Mouse (Mus musculus): ENCODE data around the gene Wdr19. TPM values are rescaled to one million over a fixed set of nuclear protein-coding genes. Genes with fewer than 3 reads are reported as not detected.
A peak's percentile ranks its signal among the peaks of the same experiment; 100 is the strongest.
"Not testable (repeated sequence)": the region's sequence is repeated elsewhere in the genome, so short reads cannot be mapped to it uniquely, and the experiment has no call there.

Gene Wdr19
- polyA plus RNA-seq, 1 experiment from 2014 or later: 9.3 TPM

DNA sequence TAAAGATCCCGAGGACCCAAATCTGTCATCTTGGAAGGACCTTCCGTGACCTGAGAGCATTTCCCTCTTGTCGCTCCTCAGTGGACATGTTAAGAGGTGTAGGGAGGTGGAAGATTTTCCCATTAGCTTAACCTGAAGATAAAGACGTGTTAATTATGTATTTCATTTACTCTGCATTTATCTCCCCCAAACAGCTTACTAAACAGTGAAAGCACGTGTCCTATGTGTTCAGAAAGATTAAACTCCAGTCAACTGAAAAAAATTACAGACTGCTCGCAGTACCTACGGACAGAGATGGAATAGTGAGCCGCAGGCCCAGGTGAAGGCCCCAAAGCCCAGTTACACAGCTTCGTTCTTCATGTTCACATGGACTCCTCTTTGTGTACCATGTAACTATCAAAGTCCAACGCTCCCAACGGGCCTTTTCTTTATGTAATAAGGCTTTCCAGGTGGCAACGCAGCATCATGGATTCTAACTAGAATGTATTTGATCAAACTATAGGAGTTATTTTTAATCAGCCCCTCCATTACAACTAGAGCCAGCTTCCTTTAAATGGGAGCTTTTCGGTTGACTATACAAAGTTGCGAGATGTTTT lies 58.5 kb downstream of the Wdr19 start:
- DNase-seq (ENCODE audit: low spot score): no peak
- H3K4me1 ChIP-seq (ENCODE audit: insufficient read depth, low read depth, low read length): no peaks in the 10 kb centered on the region
- no peak overlapping the region for H3K27ac ChIP-seq (ENCODE audit: low read length)
- ATAC-seq: no peak
- no peaks in the 10 kb centered on the region for H3K27me3 ChIP-seq (replicated peaks; ENCODE audit: insufficient read depth, low read length)
- no peak overlapping the region for H3K4me2 ChIP-seq (replicated peaks; ENCODE audit: low read depth, low read length)
- peaks cover 9% of the 10 kb centered on the region for H3K36me3 ChIP-seq (ENCODE audit: insufficient read depth, low read length)
- TF ChIP-seq CTCF (IDR thresholded peaks at IDR 0.05) (no peak), EP300 (IDR thresholded peaks at IDR 0.05) (no peak)
- H3K9ac ChIP-seq (replicated peaks; ENCODE audit: low read depth): no peak overlapping the region
- no peaks in the 10 kb centered on the region for H3K9me3 ChIP-seq (ENCODE audit: low read length)
- 90% methylated on average over 14 of the region's 14 CpGs for WGBS
- no peak overlapping the region for H3K4me3 ChIP-seq (ENCODE audit: low read depth, low read length)

GRCm38 (mm10) chr5:65273966-65274365 lies 74.5 kb downstream of the Wdr19 start:
- 69% methylated on average over 3 of the region's 3 CpGs for WGBS
- Histone ChIP-seq H3K27me3 (replicated peaks; ENCODE audit: insufficient read depth, low read length) (no peaks in the 10 kb centered on the region), H3K36me3 (ENCODE audit: insufficient read depth, low read length) (peaks cover 17% of the 10 kb centered on the region; the same call in 1 of the 2 replicates), H3K4me1 (ENCODE audit: insufficient read depth, low read depth, low read length) (no peaks in the 10 kb centered on the region), H3K4me3 (ENCODE audit: low read depth, low read length) (no peak overlapping the region), H3K9ac (replicated peaks; ENCODE audit: low read depth) (no peak overlapping the region), H3K4me2 (replicated peaks; ENCODE audit: low read depth, low read length) (no peak overlapping the region), H3K9me3 (ENCODE audit: low read length) (no peaks in the 10 kb centered on the region), H3K27ac (ENCODE audit: low read length) (no peak overlapping the region)
- ATAC-seq (no peak), DNase-seq (ENCODE audit: low spot score) (no peak)
- no peak for TF ChIP-seq CTCF (IDR thresholded peaks at IDR 0.05)
- TF ChIP-seq EP300 (IDR thresholded peaks at IDR 0.05): no peak

- TF ChIP-seq EP300 (IDR thresholded peaks at IDR 0.05) (peak; percentile 90), CTCF (IDR thresholded peaks at IDR 0.05) (no peak; the same call in 1 of the 2 replicates)
- Histone ChIP-seq H3K27ac (ENCODE audit: low read length) (peak overlapping the region; percentile 47; the same call in 1 of the 2 replicates), H3K4me2 (replicated peaks; ENCODE audit: low read depth, low read length) (no peak overlapping the region), H3K27me3 (replicated peaks; ENCODE audit: insufficient read depth, low read length) (no peaks in the 10 kb centered on the region), H3K9me3 (ENCODE audit: low read length) (no peaks in the 10 kb centered on the region), H3K36me3 (ENCODE audit: insufficient read depth, low read length) (peaks cover 8% of the 10 kb centered on the region; the same call in 1 of the 2 replicates), H3K9ac (replicated peaks; ENCODE audit: low read depth) (no peak overlapping the region), H3K4me1 (ENCODE audit: insufficient read depth, low read depth, low read length) (no peaks in the 10 kb centered on the region), H3K4me3 (ENCODE audit: low read depth, low read length) (no peak overlapping the region)
- DNase-seq (ENCODE audit: low spot score) (peak; percentile 92), ATAC-seq (peak; percentile 96)
- WGBS: 60% methylated on average over 6 of the region's 6 CpGs
Measured at GRCm38 (mm10) chr5:65279133-65279651, 79.7 kb downstream of the Wdr19 start.

- no peak overlapping the region for H3K9ac ChIP-seq (replicated peaks; ENCODE audit: low read depth)
- 0 out of 2 replicates have a peak, but pooled peaks cover 3% of the 10 kb centered on the region for H3K36me3 ChIP-seq (ENCODE audit: insufficient read depth, low read length)
- 92% methylated on average over 3 of the region's 3 CpGs for WGBS
- no peak for DNase-seq (ENCODE audit: low spot score)
- no peak overlapping the region for H3K27ac ChIP-seq (ENCODE audit: low read length)
- TF ChIP-seq EP300 (IDR thresholded peaks at IDR 0.05) (no peak), CTCF (IDR thresholded peaks at IDR 0.05) (no peak)
- no peaks in the 10 kb centered on the region for H3K4me1 ChIP-seq (ENCODE audit: insufficient read depth, low read depth, low read length)
- H3K27me3 ChIP-seq (replicated peaks; ENCODE audit: insufficient read depth, low read length): no peaks in the 10 kb centered on the region
- H3K9me3 ChIP-seq (ENCODE audit: low read length): no peaks in the 10 kb centered on the region
- no peak overlapping the region for H3K4me3 ChIP-seq (ENCODE audit: low read depth, low read length)
- no peak overlapping the region for H3K4me2 ChIP-seq (replicated peaks; ENCODE audit: low read depth, low read length)
- no peak for ATAC-seq
Measured at GRCm38 (mm10) chr5:65281216-65281615, 81.7 kb downstream of the Wdr19 start.

GRCm38 (mm10) chr5:65284171-65284570 lies 84.7 kb downstream of the Wdr19 start:
- H3K27ac ChIP-seq (ENCODE audit: low read length): no peak overlapping the region
- no peak overlapping the region for H3K9ac ChIP-seq (replicated peaks; ENCODE audit: low read depth)
- no peaks in the 10 kb centered on the region for H3K27me3 ChIP-seq (replicated peaks; ENCODE audit: insufficient read depth, low read length)
- H3K4me3 ChIP-seq (ENCODE audit: low read depth, low read length): no peak overlapping the region
- DNase-seq (ENCODE audit: low spot score): peak; percentile 13
- TF ChIP-seq CTCF (IDR thresholded peaks at IDR 0.05) (peak; percentile 57), EP300 (IDR thresholded peaks at IDR 0.05) (no peak)
- no peaks in the 10 kb centered on the region for H3K4me1 ChIP-seq (ENCODE audit: insufficient read depth, low read depth, low read length)
- H3K4me2 ChIP-seq (replicated peaks; ENCODE audit: low read depth, low read length): no peak overlapping the region
- 97% methylated on average over 3 of the region's 3 CpGs for WGBS
- no peak for ATAC-seq
- no peaks in the 10 kb centered on the region for H3K9me3 ChIP-seq (ENCODE audit: low read length)
- peaks cover 15% of the 10 kb centered on the region; the same call in 1 of the 2 replicates for H3K36me3 ChIP-seq (ENCODE audit: insufficient read depth, low read length)

DNA sequence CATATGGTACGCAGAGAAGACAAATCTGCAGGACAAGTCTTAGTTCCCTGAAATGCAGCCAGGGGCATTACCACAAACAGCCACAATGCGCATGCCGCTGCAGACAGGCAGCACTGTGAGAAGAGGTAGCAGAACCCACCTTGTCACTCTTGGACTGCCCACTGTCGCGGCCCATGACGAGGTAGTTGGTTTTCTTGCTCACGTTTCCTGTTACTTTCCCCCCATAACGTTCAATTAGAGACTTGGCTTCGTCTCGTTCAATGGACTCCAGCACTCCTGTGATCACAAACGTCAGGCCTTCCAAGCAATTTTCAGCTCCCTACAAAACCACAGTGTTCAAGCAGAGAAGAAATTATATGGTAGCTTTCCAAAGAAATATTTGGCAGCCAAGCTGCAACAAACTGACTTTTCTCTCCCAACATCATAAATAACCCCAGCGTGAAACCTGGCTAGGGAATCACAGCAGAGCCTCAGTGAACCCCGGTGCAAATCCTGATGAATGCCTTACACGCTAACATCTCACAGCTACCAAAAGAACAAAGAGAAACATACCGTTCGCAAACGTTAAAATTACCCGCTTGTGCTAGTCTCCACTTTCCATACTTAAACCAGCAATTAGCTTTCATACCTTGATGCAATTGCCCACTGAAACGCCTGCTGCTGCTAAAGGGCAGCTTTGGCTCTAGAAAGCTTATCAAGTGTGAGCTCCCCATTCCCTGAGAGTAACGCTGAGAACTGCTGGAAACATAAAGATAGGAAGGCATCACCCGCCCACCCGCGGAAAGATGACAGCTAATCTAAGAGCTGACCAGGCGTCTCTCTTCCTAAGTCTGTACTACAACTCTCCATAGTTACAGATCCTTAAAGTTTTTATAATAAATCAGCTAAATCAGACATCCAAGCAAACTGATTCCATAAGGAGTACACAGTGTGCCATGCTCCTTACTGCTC lies 88.5 kb downstream of the Wdr19 start:
- no peak overlapping the region for H3K9ac ChIP-seq (replicated peaks; ENCODE audit: low read depth)
- no peak for DNase-seq (ENCODE audit: low spot score)
- no peaks in the 10 kb centered on the region for H3K4me1 ChIP-seq (ENCODE audit: insufficient read depth, low read depth, low read length)
- H3K9me3 ChIP-seq (ENCODE audit: low read length): no peaks in the 10 kb centered on the region
- no peaks in the 10 kb centered on the region for H3K27me3 ChIP-seq (replicated peaks; ENCODE audit: insufficient read depth, low read length)
- no peak for ATAC-seq
- 87% methylated on average over 24 of the region's 24 CpGs for WGBS
- no peak for TF ChIP-seq EP300 (IDR thresholded peaks at IDR 0.05)
- no peak for TF ChIP-seq CTCF (IDR thresholded peaks at IDR 0.05)
- no peak overlapping the region for H3K27ac ChIP-seq (ENCODE audit: low read length)
- no peak overlapping the region for H3K4me3 ChIP-seq (ENCODE audit: low read depth, low read length)
- H3K4me2 ChIP-seq (replicated peaks; ENCODE audit: low read depth, low read length): no peak overlapping the region
- peaks cover 12% of the 10 kb centered on the region; the same call in 1 of the 2 replicates for H3K36me3 ChIP-seq (ENCODE audit: insufficient read depth, low read length)

DNA sequence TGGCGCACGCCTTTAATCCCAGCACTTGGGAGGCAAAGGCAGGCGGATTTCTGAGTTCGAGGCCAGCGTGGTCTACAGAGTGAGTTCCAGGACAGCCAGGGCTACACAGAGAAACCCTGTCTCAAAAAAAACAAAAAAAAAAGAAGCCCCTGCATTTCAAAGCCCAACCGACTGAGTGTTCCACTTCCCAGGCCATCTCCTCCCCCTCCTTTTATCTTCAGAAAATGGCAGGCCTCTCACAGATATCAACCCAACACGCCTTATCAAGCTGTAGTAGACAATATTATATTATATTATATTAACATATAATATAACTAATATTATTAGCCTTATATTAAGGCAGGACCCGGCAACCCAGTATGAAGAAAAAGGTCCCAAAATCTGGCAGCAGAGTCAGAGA lies 89.5 kb downstream of the Wdr19 start:
- H3K4me2 ChIP-seq (replicated peaks; ENCODE audit: low read depth, low read length); H3K9me3 ChIP-seq (ENCODE audit: low read length); H3K9ac ChIP-seq (replicated peaks; ENCODE audit: low read depth); H3K4me1 ChIP-seq (ENCODE audit: insufficient read depth, low read depth, low read length); H3K4me3 ChIP-seq (ENCODE audit: low read depth, low read length); H3K27me3 ChIP-seq (replicated peaks; ENCODE audit: insufficient read depth, low read length); DNase-seq (ENCODE audit: low spot score); H3K27ac ChIP-seq (ENCODE audit: low read length); ATAC-seq: not testable (repeated sequence)
- 88% methylated on average over 8 of the region's 8 CpGs for WGBS
- peaks cover 12% of the 10 kb centered on the region; the same call in 1 of the 2 replicates for H3K36me3 ChIP-seq (ENCODE audit: insufficient read depth, low read length)

Measured in lung, postnatal 0 days (tissue).